Mouse (Mus musculus): ENCODE data around the gene Prmt3. TPM values are rescaled to one million over a fixed set of nuclear protein-coding genes. Genes with fewer than 3 reads are reported as not detected.

The Prmt3 gene
- polyA plus RNA-seq, 1 experiment from 2014 or later: 49.6 TPM

- Histone ChIP-seq H3K27ac (ENCODE audit: low read length) (no peak overlapping the region), H3K36me3 (ENCODE audit: control insufficient read depth, insufficient read depth) (peaks cover 16% of the 10 kb centered on the region), H3K9me3 (replicated peaks; ENCODE audit: control insufficient read depth, low read length) (no peaks in the 10 kb centered on the region), H3K4me2 (ENCODE audit: low read depth, low read length) (no peak overlapping the region), H3K4me3 (ENCODE audit: low read length) (no peak overlapping the region), H3K4me1 (ENCODE audit: control insufficient read depth, insufficient read depth, low read length) (peaks cover 7% of the 10 kb centered on the region), H3K9ac (ENCODE audit: low read length) (no peak overlapping the region), H3K27me3 (ENCODE audit: control insufficient read depth, insufficient read depth, low read length) (no peaks in the 10 kb centered on the region)
- no peak for ATAC-seq (replicated peaks; ENCODE audit: extremely low read depth, insufficient read depth, low FRiP score)
- WGBS: 89% methylated on average over 17 of the region's 17 CpGs
These were observed 29.9 kb downstream of the Prmt3 start for GRCm38 (mm10) chr7:49807846-49808622.

- H3K27me3 ChIP-seq (ENCODE audit: control insufficient read depth, insufficient read depth, low read length): no peaks in the 10 kb centered on the region
- peaks cover 7% of the 10 kb centered on the region for H3K4me1 ChIP-seq (ENCODE audit: control insufficient read depth, insufficient read depth, low read length)
- 81% methylated on average over 6 of the region's 6 CpGs for WGBS
- no peak overlapping the region for H3K4me2 ChIP-seq (ENCODE audit: low read depth, low read length)
- H3K27ac ChIP-seq (ENCODE audit: low read length): no peak overlapping the region
- H3K4me3 ChIP-seq (ENCODE audit: low read length): no peak overlapping the region
- no peak for ATAC-seq (replicated peaks; ENCODE audit: extremely low read depth, insufficient read depth, low FRiP score)
- H3K36me3 ChIP-seq (ENCODE audit: control insufficient read depth, insufficient read depth): peaks cover 16% of the 10 kb centered on the region
- no peaks in the 10 kb centered on the region for H3K9me3 ChIP-seq (replicated peaks; ENCODE audit: control insufficient read depth, low read length)
- no peak overlapping the region for H3K9ac ChIP-seq (ENCODE audit: low read length)
These were observed 31.0 kb downstream of the Prmt3 start for GRCm38 (mm10) chr7:49809100-49809499.

GRCm38 (mm10) chr7:49809562-49809961 is 31.4 kb downstream of the Prmt3 start:
- no peaks in the 10 kb centered on the region for H3K9me3 ChIP-seq (replicated peaks; ENCODE audit: control insufficient read depth, low read length)
- no peaks in the 10 kb centered on the region for H3K27me3 ChIP-seq (ENCODE audit: control insufficient read depth, insufficient read depth, low read length)
- 74% methylated on average over 3 of the region's 3 CpGs for WGBS
- H3K4me2 ChIP-seq (ENCODE audit: low read depth, low read length): no peak overlapping the region
- peaks cover 7% of the 10 kb centered on the region for H3K4me1 ChIP-seq (ENCODE audit: control insufficient read depth, insufficient read depth, low read length)
- H3K27ac ChIP-seq (ENCODE audit: low read length): no peak overlapping the region
- no peak overlapping the region for H3K9ac ChIP-seq (ENCODE audit: low read length)
- peaks cover 16% of the 10 kb centered on the region for H3K36me3 ChIP-seq (ENCODE audit: control insufficient read depth, insufficient read depth)
- no peak overlapping the region for H3K4me3 ChIP-seq (ENCODE audit: low read length)
- ATAC-seq (replicated peaks; ENCODE audit: extremely low read depth, insufficient read depth, low FRiP score): no peak

- no peak overlapping the region for H3K27ac ChIP-seq (ENCODE audit: low read length)
- no peak overlapping the region for H3K9ac ChIP-seq (ENCODE audit: low read length)
- 44% methylated on average over 4 of the region's 4 CpGs for WGBS
- H3K27me3 ChIP-seq (ENCODE audit: control insufficient read depth, insufficient read depth, low read length): no peaks in the 10 kb centered on the region
- H3K9me3 ChIP-seq (replicated peaks; ENCODE audit: control insufficient read depth, low read length): no peaks in the 10 kb centered on the region
- no peak overlapping the region for H3K4me3 ChIP-seq (ENCODE audit: low read length)
- no peak for ATAC-seq (replicated peaks; ENCODE audit: extremely low read depth, insufficient read depth, low FRiP score)
- H3K4me1 ChIP-seq (ENCODE audit: control insufficient read depth, insufficient read depth, low read length): peaks cover 3% of the 10 kb centered on the region; the same call in 1 of the 2 replicates
- H3K4me2 ChIP-seq (ENCODE audit: low read depth, low read length): no peak overlapping the region
- H3K36me3 ChIP-seq (ENCODE audit: control insufficient read depth, insufficient read depth): peaks cover 16% of the 10 kb centered on the region
These were observed 33.2 kb downstream of the Prmt3 start for GRCm38 (mm10) chr7:49811346-49811745.

- Histone ChIP-seq H3K4me2 (ENCODE audit: low read depth, low read length) (no peak overlapping the region), H3K27ac (ENCODE audit: low read length) (no peak overlapping the region), H3K9ac (ENCODE audit: low read length) (no peak overlapping the region), H3K4me3 (ENCODE audit: low read length) (no peak overlapping the region), H3K36me3 (ENCODE audit: control insufficient read depth, insufficient read depth) (0 out of 2 replicates have a peak, but pooled peaks cover 5% of the 10 kb centered on the region), H3K27me3 (ENCODE audit: control insufficient read depth, insufficient read depth, low read length) (no peaks in the 10 kb centered on the region), H3K4me1 (ENCODE audit: control insufficient read depth, insufficient read depth, low read length) (peaks cover 8% of the 10 kb centered on the region), H3K9me3 (replicated peaks; ENCODE audit: control insufficient read depth, low read length) (no peaks in the 10 kb centered on the region)
- ATAC-seq (replicated peaks; ENCODE audit: extremely low read depth, insufficient read depth, low FRiP score): no peak
- 82% methylated on average over 4 of the region's 4 CpGs for WGBS
These were observed 41.2 kb downstream of the Prmt3 start for GRCm38 (mm10) chr7:49819393-49819792.

GRCm38 (mm10) chr7:49821370-49821769 is 43.2 kb downstream of the Prmt3 start:
- WGBS: 80% methylated on average over 1 of the region's 1 CpGs

GRCm38 (mm10) chr7:49822028-49822427 is 43.9 kb downstream of the Prmt3 start:
- ATAC-seq (replicated peaks; ENCODE audit: extremely low read depth, insufficient read depth, low FRiP score): no peak
- Histone ChIP-seq H3K27me3 (ENCODE audit: control insufficient read depth, insufficient read depth, low read length) (no peaks in the 10 kb centered on the region), H3K9me3 (replicated peaks; ENCODE audit: control insufficient read depth, low read length) (no peaks in the 10 kb centered on the region), H3K4me2 (ENCODE audit: low read depth, low read length) (no peak overlapping the region), H3K27ac (ENCODE audit: low read length) (no peak overlapping the region; the same call in 1 of the 2 replicates), H3K9ac (ENCODE audit: low read length) (no peak overlapping the region), H3K36me3 (ENCODE audit: control insufficient read depth, insufficient read depth) (peaks cover 12% of the 10 kb centered on the region; the same call in 1 of the 2 replicates), H3K4me1 (ENCODE audit: control insufficient read depth, insufficient read depth, low read length) (peaks cover 8% of the 10 kb centered on the region), H3K4me3 (ENCODE audit: low read length) (no peak overlapping the region)
- 37% methylated on average over 2 of the region's 2 CpGs for WGBS

More at GRCm38 (mm10) chr7:49821370-49821769, 43.2 kb downstream of the Prmt3 start:
- Histone ChIP-seq H3K4me1 (ENCODE audit: control insufficient read depth, insufficient read depth, low read length) (peaks cover 8% of the 10 kb centered on the region), H3K36me3 (ENCODE audit: control insufficient read depth, insufficient read depth) (0 out of 2 replicates have a peak, but pooled peaks cover 5% of the 10 kb centered on the region), H3K4me2 (ENCODE audit: low read depth, low read length) (no peak overlapping the region), H3K27me3 (ENCODE audit: control insufficient read depth, insufficient read depth, low read length) (no peaks in the 10 kb centered on the region), H3K4me3 (ENCODE audit: low read length) (no peak overlapping the region), H3K9ac (ENCODE audit: low read length) (no peak overlapping the region), H3K27ac (ENCODE audit: low read length) (no peak overlapping the region), H3K9me3 (replicated peaks; ENCODE audit: control insufficient read depth, low read length) (no peaks in the 10 kb centered on the region)
- no peak for ATAC-seq (replicated peaks; ENCODE audit: extremely low read depth, insufficient read depth, low FRiP score)

- Histone ChIP-seq H3K27ac (ENCODE audit: low read length) (no peak overlapping the region), H3K9ac (ENCODE audit: low read length) (no peak overlapping the region), H3K9me3 (replicated peaks; ENCODE audit: control insufficient read depth, low read length) (no peaks in the 10 kb centered on the region), H3K27me3 (ENCODE audit: control insufficient read depth, insufficient read depth, low read length) (no peaks in the 10 kb centered on the region), H3K4me2 (ENCODE audit: low read depth, low read length) (no peak overlapping the region), H3K36me3 (ENCODE audit: control insufficient read depth, insufficient read depth) (peaks cover 12% of the 10 kb centered on the region; the same call in 1 of the 2 replicates), H3K4me1 (ENCODE audit: control insufficient read depth, insufficient read depth, low read length) (peaks cover 8% of the 10 kb centered on the region), H3K4me3 (ENCODE audit: low read length) (no peak overlapping the region)
- WGBS: 88% methylated on average over 4 of the region's 4 CpGs
- no peak for ATAC-seq (replicated peaks; ENCODE audit: extremely low read depth, insufficient read depth, low FRiP score)
These were observed 45.4 kb downstream of the Prmt3 start for GRCm38 (mm10) chr7:49823595-49823994.

GRCm38 (mm10) chr7:49824043-49824442 is 45.9 kb downstream of the Prmt3 start:
- Histone ChIP-seq H3K4me1 (ENCODE audit: control insufficient read depth, insufficient read depth, low read length) (peaks cover 8% of the 10 kb centered on the region), H3K27me3 (ENCODE audit: control insufficient read depth, insufficient read depth, low read length) (no peaks in the 10 kb centered on the region), H3K9ac (ENCODE audit: low read length) (no peak overlapping the region), H3K4me2 (ENCODE audit: low read depth, low read length) (no peak overlapping the region), H3K4me3 (ENCODE audit: low read length) (no peak overlapping the region), H3K36me3 (ENCODE audit: control insufficient read depth, insufficient read depth) (peaks cover 16% of the 10 kb centered on the region), H3K27ac (ENCODE audit: low read length) (no peak overlapping the region), H3K9me3 (replicated peaks; ENCODE audit: control insufficient read depth, low read length) (no peaks in the 10 kb centered on the region)
- ATAC-seq (replicated peaks; ENCODE audit: extremely low read depth, insufficient read depth, low FRiP score): no peak
- WGBS: 92% methylated on average over 6 of the region's 6 CpGs

All from heart, embryonic 16.5 days (tissue).